Mouse (Mus musculus): ENCODE data around the gene Sap30bp. TPM values are rescaled to one million over a fixed set of nuclear protein-coding genes. Genes with fewer than 3 reads are reported as not detected.

Gene Sap30bp
- polyA plus RNA-seq, 1 experiment from 2014 or later, result 38.9 TPM

DNA sequence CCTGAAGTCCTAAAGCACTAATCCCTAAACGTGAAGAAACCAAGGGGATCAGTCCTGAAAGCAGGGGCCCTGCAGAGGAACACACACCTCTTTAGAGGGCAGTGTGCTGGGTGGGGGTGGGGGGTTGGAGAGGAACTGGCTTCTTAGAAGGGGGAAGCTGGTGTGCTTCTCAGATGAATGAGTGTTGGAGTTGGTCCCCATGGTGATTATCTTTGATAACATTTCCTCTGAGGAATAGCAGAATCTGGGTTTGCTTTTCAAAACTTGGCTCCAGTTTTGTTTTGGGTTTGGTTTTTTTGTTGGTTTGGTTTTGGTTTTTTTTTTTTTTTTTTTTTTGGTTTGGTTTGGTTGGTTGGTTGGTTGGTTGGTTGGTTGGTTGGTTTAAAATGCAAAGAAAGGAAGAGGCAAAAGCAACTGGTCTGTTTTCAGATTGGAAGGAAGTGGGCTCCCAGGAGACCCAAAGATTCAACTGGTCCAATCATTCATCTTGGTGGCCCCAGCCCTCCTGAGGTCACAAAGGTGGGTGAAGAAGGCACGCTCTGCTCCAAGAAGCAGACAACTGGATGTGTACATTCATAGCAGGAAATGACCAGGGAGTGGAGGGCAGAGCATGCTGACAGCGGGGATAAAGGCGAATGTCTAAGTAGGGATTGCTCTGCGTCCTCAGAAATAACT lies 35.8 kb downstream of the Sap30bp start:
- no peak overlapping the region for H3K4me2 ChIP-seq (replicated peaks; ENCODE audit: low read depth, low read length)
- peaks cover 22% of the 10 kb centered on the region for H3K4me1 ChIP-seq (ENCODE audit: insufficient read depth, low read length)
- no peak for ATAC-seq (ENCODE audit: low FRiP score, low TSS enrichment)
- 0 out of 2 replicates have a peak, but pooled peaks cover 3% of the 10 kb centered on the region for H3K27me3 ChIP-seq (ENCODE audit: insufficient read depth, low read length)
- WGBS, result 60% methylated on average over 5 of the region's 5 CpGs
- H3K27ac ChIP-seq (ENCODE audit: low read length), result 0 out of 2 replicates have a peak overlapping the region, but pooled peaks have one; percentile 10
- peaks cover 30% of the 10 kb centered on the region for H3K36me3 ChIP-seq (ENCODE audit: insufficient read depth, low read length)
- no peak overlapping the region for H3K4me3 ChIP-seq (ENCODE audit: low read length)
- no peaks in the 10 kb centered on the region for H3K9me3 ChIP-seq (ENCODE audit: low read length)
- H3K9ac ChIP-seq (replicated peaks; ENCODE audit: low read length), result no peak overlapping the region

DNA sequence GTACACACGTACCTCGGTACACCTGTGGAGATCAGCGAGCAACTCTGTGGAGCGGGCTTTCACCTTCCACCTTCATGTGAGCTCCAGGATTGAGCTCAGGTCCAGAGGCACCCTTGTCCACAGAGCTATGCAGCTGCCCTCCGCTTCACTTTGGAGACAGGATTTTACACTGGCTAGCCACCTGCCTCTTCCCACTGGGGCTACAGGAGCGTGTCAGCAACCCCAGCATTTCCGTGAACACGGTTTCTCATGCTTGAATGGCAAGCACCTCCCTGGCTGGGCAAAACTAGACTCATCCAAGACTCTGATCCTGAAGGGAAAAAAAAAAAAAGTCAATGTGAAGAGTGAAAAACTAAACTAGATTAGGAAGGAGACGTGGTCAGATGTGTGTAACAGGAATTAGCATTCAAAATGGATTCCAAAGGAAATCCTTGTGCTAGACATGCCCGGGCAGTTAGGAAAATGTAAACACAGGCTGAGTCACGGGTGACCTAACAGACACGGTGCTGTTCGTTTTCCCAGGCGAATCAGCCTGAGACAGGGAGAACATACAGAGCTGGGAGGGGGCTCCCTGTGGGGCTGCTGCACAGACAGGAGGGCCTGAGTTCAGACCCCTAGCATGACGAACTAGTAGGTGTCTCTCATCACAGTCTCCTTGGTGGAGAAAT lies 37.1 kb downstream of the Sap30bp start:
- H3K27me3 ChIP-seq (ENCODE audit: insufficient read depth, low read length), result peaks cover 13% of the 10 kb centered on the region
- H3K4me2 ChIP-seq (replicated peaks; ENCODE audit: low read depth, low read length), result peak overlapping the region; percentile 0; the same call in 1 of the 2 replicates
- peaks cover 26% of the 10 kb centered on the region for H3K4me1 ChIP-seq (ENCODE audit: insufficient read depth, low read length)
- no peaks in the 10 kb centered on the region for H3K9me3 ChIP-seq (ENCODE audit: low read length)
- no peak overlapping the region; the same call in 1 of the 2 replicates for H3K9ac ChIP-seq (replicated peaks; ENCODE audit: low read length)
- peak; percentile 33 for ATAC-seq (ENCODE audit: low FRiP score, low TSS enrichment)
- H3K4me3 ChIP-seq (ENCODE audit: low read length), result no peak overlapping the region
- H3K36me3 ChIP-seq (ENCODE audit: insufficient read depth, low read length), result peaks cover 18% of the 10 kb centered on the region
- H3K27ac ChIP-seq (ENCODE audit: low read length), result peak overlapping the region; percentile 87
- WGBS, result 35% methylated on average over 15 of the region's 15 CpGs

GRCm38 (mm10) chr11:115971016-115971415 lies 37.9 kb downstream of the Sap30bp start:
- H3K27me3 ChIP-seq (ENCODE audit: insufficient read depth, low read length), result peaks cover 19% of the 10 kb centered on the region

GRCm38 (mm10) chr11:115974309-115975082 lies 41.4 kb downstream of the Sap30bp start, which contains the start of gene Itgb4:
Gene Itgb4 (plus strand): TSS chr11:115974709.
- H3K4me2 ChIP-seq (replicated peaks; ENCODE audit: low read depth, low read length), result peak within 1 kb of the TSS; percentile 72
- no peaks in the 10 kb centered on the region for H3K9me3 ChIP-seq (ENCODE audit: low read length)
- 9% methylated on average over 53 of the region's 58 CpGs for WGBS
- peak; percentile 50 for ATAC-seq (ENCODE audit: low FRiP score, low TSS enrichment)
- no peak within 1 kb of the TSS for H3K27ac ChIP-seq (ENCODE audit: low read length)
- H3K4me3 ChIP-seq (ENCODE audit: low read length), result peak within 1 kb of the TSS; percentile 51
- H3K27me3 ChIP-seq (ENCODE audit: insufficient read depth, low read length), result peaks cover 22% of the 10 kb centered on the region
- peaks cover 17% of the 10 kb centered on the region for H3K4me1 ChIP-seq (ENCODE audit: insufficient read depth, low read length)
- peak within 1 kb of the TSS; percentile 58 for H3K9ac ChIP-seq (replicated peaks; ENCODE audit: low read length)
- no peaks in the 10 kb centered on the region for H3K36me3 ChIP-seq (ENCODE audit: insufficient read depth, low read length)

More at GRCm38 (mm10) chr11:115971016-115971415, 37.9 kb downstream of the Sap30bp start:
- H3K9ac ChIP-seq (replicated peaks; ENCODE audit: low read length), result no peak overlapping the region
- 60% methylated on average over 6 of the region's 6 CpGs for WGBS
- no peak overlapping the region for H3K4me3 ChIP-seq (ENCODE audit: low read length)
- peak overlapping the region; percentile 87; the same call in 1 of the 2 replicates for H3K27ac ChIP-seq (ENCODE audit: low read length)
- no peak overlapping the region for H3K4me2 ChIP-seq (replicated peaks; ENCODE audit: low read depth, low read length)
- no peaks in the 10 kb centered on the region for H3K9me3 ChIP-seq (ENCODE audit: low read length)
- H3K36me3 ChIP-seq (ENCODE audit: insufficient read depth, low read length), result peaks cover 11% of the 10 kb centered on the region
- peak; percentile 50 for ATAC-seq (ENCODE audit: low FRiP score, low TSS enrichment)
- peaks cover 26% of the 10 kb centered on the region for H3K4me1 ChIP-seq (ENCODE audit: insufficient read depth, low read length)

- Histone ChIP-seq H3K36me3 (ENCODE audit: insufficient read depth, low read length) (no peaks in the 10 kb centered on the region), H3K9me3 (ENCODE audit: low read length) (no peaks in the 10 kb centered on the region), H3K4me3 (ENCODE audit: low read length) (peak overlapping the region; percentile 51), H3K4me2 (replicated peaks; ENCODE audit: low read depth, low read length) (peak overlapping the region; percentile 72), H3K27ac (ENCODE audit: low read length) (no peak overlapping the region), H3K27me3 (ENCODE audit: insufficient read depth, low read length) (peaks cover 22% of the 10 kb centered on the region), H3K4me1 (ENCODE audit: insufficient read depth, low read length) (peaks cover 13% of the 10 kb centered on the region), H3K9ac (replicated peaks; ENCODE audit: low read length) (peak overlapping the region; percentile 58)
- 1% methylated on average over 16 of the region's 18 CpGs for WGBS
- ATAC-seq (ENCODE audit: low FRiP score, low TSS enrichment), result 0 out of 2 replicates have a peak, but pooled peaks have one; percentile 16
These were observed 42.0 kb downstream of the Sap30bp start for GRCm38 (mm10) chr11:115975083-115975420.

GRCm38 (mm10) chr11:115975544-115975943 lies 42.5 kb downstream of the Sap30bp start:
- Histone ChIP-seq H3K27ac (ENCODE audit: low read length) (no peak overlapping the region), H3K36me3 (ENCODE audit: insufficient read depth, low read length) (no peaks in the 10 kb centered on the region), H3K27me3 (ENCODE audit: insufficient read depth, low read length) (peaks cover 22% of the 10 kb centered on the region), H3K9ac (replicated peaks; ENCODE audit: low read length) (peak overlapping the region; percentile 58; the same call in 1 of the 2 replicates), H3K4me3 (ENCODE audit: low read length) (peak overlapping the region; percentile 51), H3K4me2 (replicated peaks; ENCODE audit: low read depth, low read length) (peak overlapping the region; percentile 72), H3K4me1 (ENCODE audit: insufficient read depth, low read length) (peaks cover 8% of the 10 kb centered on the region), H3K9me3 (ENCODE audit: low read length) (no peaks in the 10 kb centered on the region)
- ATAC-seq (ENCODE audit: low FRiP score, low TSS enrichment), result no peak
- WGBS, result 26% methylated on average over 12 of the region's 12 CpGs

- Histone ChIP-seq H3K9ac (replicated peaks; ENCODE audit: low read length) (no peak overlapping the region), H3K4me1 (ENCODE audit: insufficient read depth, low read length) (no peaks in the 10 kb centered on the region), H3K27me3 (ENCODE audit: insufficient read depth, low read length) (no peaks in the 10 kb centered on the region), H3K4me2 (replicated peaks; ENCODE audit: low read depth, low read length) (no peak overlapping the region), H3K36me3 (ENCODE audit: insufficient read depth, low read length) (no peaks in the 10 kb centered on the region), H3K27ac (ENCODE audit: low read length) (no peak overlapping the region), H3K4me3 (ENCODE audit: low read length) (no peak overlapping the region), H3K9me3 (ENCODE audit: low read length) (no peaks in the 10 kb centered on the region)
- WGBS, result 88% methylated on average over 15 of the region's 15 CpGs
- no peak for ATAC-seq (ENCODE audit: low FRiP score, low TSS enrichment)
These were observed 49.4 kb downstream of the Sap30bp start for GRCm38 (mm10) chr11:115982472-115982871.

- 77% methylated on average over 8 of the region's 8 CpGs for WGBS
- H3K4me1 ChIP-seq (ENCODE audit: insufficient read depth, low read length), result no peaks in the 10 kb centered on the region
- no peak overlapping the region for H3K27ac ChIP-seq (ENCODE audit: low read length)
- H3K9me3 ChIP-seq (ENCODE audit: low read length), result no peaks in the 10 kb centered on the region
- H3K4me3 ChIP-seq (ENCODE audit: low read length), result no peak overlapping the region
- ATAC-seq (ENCODE audit: low FRiP score, low TSS enrichment), result no peak
- H3K27me3 ChIP-seq (ENCODE audit: insufficient read depth, low read length), result no peaks in the 10 kb centered on the region
- H3K36me3 ChIP-seq (ENCODE audit: insufficient read depth, low read length), result no peaks in the 10 kb centered on the region
- no peak overlapping the region for H3K9ac ChIP-seq (replicated peaks; ENCODE audit: low read length)
- no peak overlapping the region for H3K4me2 ChIP-seq (replicated peaks; ENCODE audit: low read depth, low read length)
These were observed 50.2 kb downstream of the Sap30bp start for GRCm38 (mm10) chr11:115983291-115983690.

DNA sequence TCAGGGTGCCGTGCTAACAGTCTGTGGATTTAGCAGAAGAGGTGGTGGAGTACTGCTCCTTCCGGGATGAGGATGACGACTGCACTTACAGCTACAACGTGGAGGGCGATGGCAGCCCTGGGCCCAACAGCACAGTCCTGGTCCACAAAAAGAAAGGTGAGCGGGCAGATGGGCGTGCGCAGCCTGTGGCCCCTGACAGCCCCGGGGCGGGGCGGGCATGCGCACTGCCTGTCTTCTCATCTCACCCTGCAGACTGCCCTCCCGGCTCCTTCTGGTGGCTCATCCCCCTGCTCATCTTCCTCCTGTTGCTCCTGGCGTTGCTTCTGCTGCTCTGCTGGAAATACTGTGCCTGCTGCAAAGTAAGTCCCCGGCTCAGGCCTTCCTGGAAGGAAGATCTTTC lies 56.6 kb downstream of the Sap30bp start:
- H3K4me1 ChIP-seq (ENCODE audit: insufficient read depth, low read length), result no peaks in the 10 kb centered on the region
- 0 out of 2 replicates have a peak overlapping the region, but pooled peaks have one; percentile 22 for H3K9ac ChIP-seq (replicated peaks; ENCODE audit: low read length)
- no peaks in the 10 kb centered on the region for H3K9me3 ChIP-seq (ENCODE audit: low read length)
- H3K36me3 ChIP-seq (ENCODE audit: insufficient read depth, low read length), result no peaks in the 10 kb centered on the region
- peak overlapping the region; percentile 24; the same call in 1 of the 2 replicates for H3K4me2 ChIP-seq (replicated peaks; ENCODE audit: low read depth, low read length)
- H3K27me3 ChIP-seq (ENCODE audit: insufficient read depth, low read length), result no peaks in the 10 kb centered on the region
- no peak overlapping the region for H3K27ac ChIP-seq (ENCODE audit: low read length)
- H3K4me3 ChIP-seq (ENCODE audit: low read length), result peak overlapping the region; percentile 26; the same call in 1 of the 2 replicates
- WGBS, result 39% methylated on average over 15 of the region's 15 CpGs
- no peak for ATAC-seq (ENCODE audit: low FRiP score, low TSS enrichment)
